7 mouse cellular contexts compared by ENCODE assay signal in genomic region chr1:36277267-36278060, GRCm38 (mm10). TPM values are rescaled to one million over a fixed set of nuclear protein-coding genes. Genes with fewer than 3 reads are reported as not detected.
DNase-seq lines count a peak whose midpoint lies in the region; ATAC-seq lines count a peak whose summit lies in the region.

No protein-coding gene starts in this region.

- H3K4me2 ChIP-seq in midbrain, embryonic 14.5 days (ENCODE audit: low read length): no peak overlapping the region

- H3K27me3 ChIP-seq in midbrain, embryonic 14.5 days (ENCODE audit: control insufficient read depth, insufficient read depth, low read length): no peaks in the 10 kb centered on the region

- no peak for ATAC-seq in midbrain, embryonic 14.5 days (ENCODE audit: low FRiP score, low TSS enrichment)

- no peak overlapping the region for H3K4me3 ChIP-seq in midbrain, embryonic 14.5 days (replicated peaks; ENCODE audit: low read depth, low read length)

- H3K9ac ChIP-seq in midbrain, embryonic 14.5 days (replicated peaks; ENCODE audit: low read length): no peak overlapping the region

- intact Hi-C loops in heart, postnatal 14 days (cut with DNase I): loop anchor here (1.0 to 5.0 kb wide), 3 partner anchors 22 to 135 kb away; no protein-coding TSS in a partner anchor
- intact Hi-C loops in left cerebral cortex, postnatal 10 days (cut with DNase I): no loop called here

- no peaks in the 10 kb centered on the region for H3K36me3 ChIP-seq in midbrain, embryonic 14.5 days (ENCODE audit: control insufficient read depth, insufficient read depth, low read length)

- peak; percentile 85 for DNase-seq in ES-CJ7 (ENCODE audit: low read depth, low spot score)
- peak; percentile 69 for DNase-seq in adrenal gland, adult 8-10 months
- peak; percentile 68 for DNase-seq in embryo, embryonic 11 days
- DNase-seq in heart, postnatal 14 days: peak; percentile 85 to 92
- DNase-seq in left cerebral cortex, postnatal 10 days (ENCODE audit: extremely low spot score in 1 of 2, low spot score in 2 of 2): peak; percentile 44 to 77
- DNase-seq in midbrain, embryonic 14.5 days: peak; percentile 70
- peak; percentile 72 to 85 for DNase-seq in spleen, postnatal 14 days (ENCODE audit: low spot score in 2 of 2)

- H3K27ac ChIP-seq in midbrain, embryonic 14.5 days (replicated peaks; ENCODE audit: low read depth, low read length): no peak overlapping the region

- H3K4me1 ChIP-seq in midbrain, embryonic 14.5 days (ENCODE audit: control insufficient read depth, insufficient read depth, low read length): no peaks in the 10 kb centered on the region

- no peaks in the 10 kb centered on the region for H3K9me3 ChIP-seq in midbrain, embryonic 14.5 days (ENCODE audit: control insufficient read depth, low read length)

- WGBS in midbrain, embryonic 14.5 days: 21% methylated on average over 7 of the region's 7 CpGs

RNA-seq across cellular contexts. Expression of gene Neurl3, which starts 3.0 kb away (rescaled TPM):
- 10 to 100 TPM in 2 of 4 experiments, 1 to 10 TPM in 2; 7.6 to 12.1 (median 10.1) TPM for total RNA-seq in adrenal gland, adult 8-10 months (2022)
- total RNA-seq in heart, postnatal 14 days (2021): 1 to 10 TPM; 2.6 to 2.9 TPM
- total RNA-seq in left cerebral cortex, postnatal 10 days (2021): under 1 TPM; 0.54 to 0.69 TPM
- polyA plus RNA-seq in midbrain, embryonic 14.5 days (2014; fragmentation: Nextera tagmentation; extraction: Ambion mirVana): 0.90 and 1.2 TPM in 2 replicates

RNA-seq across cellular contexts. Expression of gene Arid5a, which starts 30.1 kb away (rescaled TPM):
- 1 to 10 TPM; 4.0 to 6.3 (median 4.9) TPM for total RNA-seq in adrenal gland, adult 8-10 months (2022)
- total RNA-seq in heart, postnatal 14 days (2021): 10 to 100 TPM in 1 of 2 experiments, 1 to 10 TPM in 1; 9.1 to 11.4 TPM
- 10 to 100 TPM in 1 of 2 experiments, 1 to 10 TPM in 1; 9.8 to 10.5 TPM for total RNA-seq in left cerebral cortex, postnatal 10 days (2021)
- polyA plus RNA-seq in midbrain, embryonic 14.5 days (2014; fragmentation: Nextera tagmentation; extraction: Ambion mirVana): 2.0 and 2.5 TPM in 2 replicates

RNA-seq across cellular contexts. Expression of gene Uggt1, which starts 32.9 kb away (rescaled TPM):
- 10 to 100 TPM; 50.9 to 64.5 (median 54.8) TPM for total RNA-seq in adrenal gland, adult 8-10 months (2022)
- total RNA-seq in heart, postnatal 14 days (2021): 10 to 100 TPM; 26.5 to 30.9 TPM
- total RNA-seq in left cerebral cortex, postnatal 10 days (2021): 10 to 100 TPM; 41.2 to 43.8 TPM
- polyA plus RNA-seq in midbrain, embryonic 14.5 days (2014; fragmentation: Nextera tagmentation; extraction: Ambion mirVana): 54.0 and 73.8 TPM in 2 replicates
